Comparison of ENCODE assay signal across 31 mouse cellular contexts in genomic region chr3:107524547-107524946, GRCm38 (mm10). TPM values are rescaled to one million over a fixed set of nuclear protein-coding genes. Genes with fewer than 3 reads are reported as not detected.
"Had no signal": no experiment of that assay in that cellular context is flagged by ENCODE, and none has a peak within 500 bp of the region (broad histone marks: within the 10 kb centered on the region; RNA-seq: fewer than 3 reads in every experiment).

No protein-coding gene starts in this region.

- H3K36me3 ChIP-seq: midbrain, embryonic 12.5 days; neural tube, embryonic 13.5 days had no signal

- DNase-seq: kidney, adult 18-20 months; kidney, adult 9 months; kidney, postnatal 14 days; kidney, postnatal 4 days; liver, postnatal 0 days; lung, embryonic 14.5 days; right cerebral cortex, adult 18-20 months; right cerebral cortex, postnatal 14 days; right cerebral cortex, postnatal 4 days; thymus, adult 2 months; thymus, postnatal 14 days; thymus, postnatal 4 days had no signal

- H3K9ac ChIP-seq: liver, embryonic 14.5 days; liver, postnatal 0 days; lung, embryonic 14.5 days; midbrain, embryonic 12.5 days; neural tube, embryonic 13.5 days had no signal

- H3K9me3 ChIP-seq: midbrain, embryonic 12.5 days; neural tube, embryonic 13.5 days had no signal

- H3K4me2 ChIP-seq: lung, embryonic 14.5 days; midbrain, embryonic 12.5 days; neural tube, embryonic 13.5 days had no signal

- ATAC-seq: liver, postnatal 0 days; lung, postnatal 0 days; midbrain, embryonic 16.5 days had no signal

- H3K4me3 ChIP-seq: left cerebral cortex, adult 2 months; midbrain, embryonic 12.5 days; myocyte; neural tube, embryonic 13.5 days had no signal

- H3K27ac ChIP-seq: left cerebral cortex, adult 2 months; liver, embryonic 14.5 days; macrophage; midbrain, embryonic 12.5 days; neural tube, embryonic 13.5 days; stomach, postnatal 0 days had no signal

RNA-seq across cellular contexts. Expression of gene Slc6a17, which starts 6.7 kb away (rescaled TPM):
- total RNA-seq: liver, adult 2 months; megakaryocyte-erythroid progenitor cell, adult 5-6 weeks; monocyte, adult 5-6 weeks had no signal

RNA-seq across cellular contexts. Expression of gene Ubl4b, which starts 30.3 kb away (rescaled TPM):
- total RNA-seq: layer of hippocampus, adult 18-20 months; layer of hippocampus, postnatal 25 days; left cerebral cortex, postnatal 10 days; left cerebral cortex, postnatal 36 days; liver, adult 2 months; megakaryocyte-erythroid progenitor cell, adult 5-6 weeks; monocyte, adult 5-6 weeks; neutrophil, adult 5-6 weeks had no signal
- polyA plus RNA-seq: kidney, embryonic 16.5 days; liver, adult 2 months; liver, embryonic 14.5 days; liver, postnatal 0 days; lung, embryonic 14.5 days; lung, postnatal 0 days; macrophage; midbrain, embryonic 12.5 days; midbrain, embryonic 16.5 days; myocyte; neural tube, embryonic 13.5 days; stomach, embryonic 14.5 days; stomach, postnatal 0 days had no signal
